In the genomic region with DNA sequence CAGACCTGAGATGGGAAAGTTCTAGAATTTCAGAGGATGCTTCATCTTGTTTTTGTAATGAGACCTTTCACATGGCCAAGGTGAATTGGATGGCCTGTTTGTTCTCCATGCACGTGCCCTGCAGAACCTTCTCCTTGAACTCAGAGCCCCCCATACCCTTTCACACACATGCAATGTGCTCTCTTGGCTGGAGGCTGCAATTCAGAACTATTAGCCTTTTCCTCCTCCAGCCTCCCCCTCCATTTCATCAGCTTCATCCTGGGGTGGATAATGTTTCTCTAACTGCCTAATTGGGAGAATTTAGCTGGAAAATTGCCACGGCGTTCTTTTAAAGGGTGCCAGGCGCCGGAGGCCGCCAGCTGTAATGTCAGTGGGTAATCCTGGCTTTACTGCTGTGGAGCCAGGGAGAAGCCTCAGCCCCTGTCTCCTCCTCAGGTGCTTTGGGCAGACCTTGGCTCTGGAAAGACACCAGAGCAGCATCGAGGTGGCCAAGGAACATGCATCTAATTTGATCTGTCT, we compare ENCODE assay signal across 20 mouse cellular contexts.
DNase-seq lines count a peak whose midpoint lies in the region; ATAC-seq lines count a peak whose summit lies in the region.
"Had no signal": no experiment of that assay in that cellular context is flagged by ENCODE, and none has a peak within 500 bp of the region (broad histone marks: within the 10 kb centered on the region; RNA-seq: fewer than 3 reads in every experiment).

No protein-coding gene starts in this region.

- no peak overlapping the region for H3K9ac ChIP-seq in intestine, embryonic 15.5 days
- H3K9ac ChIP-seq: embryonic facial prominence, embryonic 12.5 days; liver, postnatal 0 days had no signal

- no peaks in the 10 kb centered on the region for H3K9me3 ChIP-seq in intestine, embryonic 15.5 days
- H3K9me3 ChIP-seq: embryonic facial prominence, embryonic 12.5 days had no signal

- no peaks in the 10 kb centered on the region for H3K27me3 ChIP-seq in intestine, embryonic 15.5 days (replicated peaks)
- H3K27me3 ChIP-seq: embryonic facial prominence, embryonic 12.5 days had no signal

- no peaks in the 10 kb centered on the region for H3K4me1 ChIP-seq in intestine, embryonic 15.5 days (replicated peaks)

- 80% methylated on average over 7 of the region's 7 CpGs for WGBS in intestine, embryonic 15.5 days

- H3K36me3 ChIP-seq in intestine, embryonic 15.5 days: no peaks in the 10 kb centered on the region
- H3K36me3 ChIP-seq: embryonic facial prominence, embryonic 12.5 days had no signal

- H3K4me3 ChIP-seq in intestine, embryonic 15.5 days (replicated peaks): no peak overlapping the region
- H3K4me3 ChIP-seq: embryonic facial prominence, embryonic 12.5 days had no signal

- H3K27ac ChIP-seq in intestine, embryonic 15.5 days: no peak overlapping the region
- H3K27ac ChIP-seq: embryonic facial prominence, embryonic 12.5 days had no signal

- ATAC-seq in intestine, embryonic 15.5 days: no peak
- ATAC-seq: CD4-positive, CD25-positive, alpha-beta regulatory T cell, adult 4 months; inflammation-experienced regulatory T-cells, adult 6 months; liver, postnatal 0 days had no signal

- peak; percentile 57 to 65 for DNase-seq in cerebellum, postnatal 14 days
- DNase-seq in cerebellum, adult 18-20 months: no peak
- peak; percentile 34 for DNase-seq in layer of hippocampus, adult 9-11 months
- DNase-seq in layer of hippocampus, postnatal 14 days (ENCODE audit: low spot score in 2 of 2): no peak
- DNase-seq in right cerebral cortex, postnatal 10 days (ENCODE audit: low spot score in 2 of 2): peak; percentile 49 to 53
- no peak for DNase-seq in right cerebral cortex, postnatal 14 days
- DNase-seq: adrenal gland, postnatal 25 days; cerebellum, adult 8-10 months; gastrocnemius, postnatal 36 days; kidney, adult 8-10 months; kidney, postnatal 14 days; liver; liver, postnatal 0 days; lung, postnatal 36 days; retina, postnatal 1 day; thymus, postnatal 25 days had no signal

- H3K4me2 ChIP-seq in intestine, embryonic 15.5 days (replicated peaks): no peak overlapping the region
- H3K4me2 ChIP-seq: embryonic facial prominence, embryonic 12.5 days had no signal

Comparison
In these comparisons a context has a peak if more than half of its experiments do, and no peak if none do; other contexts are left out.
1. DNase-seq: peak in cerebellum, postnatal 14 days (2 of 2), layer of hippocampus, adult 9-11 months (single experiment) and right cerebral cortex, postnatal 10 days (2 of 2); none in cerebellum, adult 18-20 months (0 of 2), layer of hippocampus, postnatal 14 days (0 of 2) and right cerebral cortex, postnatal 14 days (single experiment).